Mouse (Mus musculus): ENCODE data around the gene Ppp3cb. TPM values are rescaled to one million over a fixed set of nuclear protein-coding genes. Genes with fewer than 3 reads are reported as not detected.
"Not testable (repeated sequence)": the region's sequence is repeated elsewhere in the genome, so short reads cannot be mapped to it uniquely, and the experiment has no call there.

Gene Ppp3cb
- polyA plus RNA-seq (2015; fragmentation: Nextera tagmentation; extraction: Ambion mirVana) = 105 and 107 TPM in 2 replicates

GRCm38 (mm10) chr14:20546415-20546814 lies at the start of gene Ppp3cb:
Gene Ppp3cb (minus strand): TSS chr14:20546573.
- peaks cover 14% of the 10 kb centered on the region for H3K4me1 ChIP-seq (ENCODE audit: control insufficient read depth, insufficient read depth, low read length)
- H3K36me3 ChIP-seq (ENCODE audit: control insufficient read depth, insufficient read depth, low read length) = peaks cover 12% of the 10 kb centered on the region
- peak within 1 kb of the TSS; percentile 69 for H3K4me3 ChIP-seq (ENCODE audit: low read depth, low read length)
- peak; percentile 96 for ATAC-seq
- H3K27me3 ChIP-seq (ENCODE audit: control insufficient read depth, insufficient read depth, low read depth, low read length) = no peaks in the 10 kb centered on the region
- WGBS = under 1% methylated on average over 26 of the region's 29 CpGs
- H3K4me2 ChIP-seq (ENCODE audit: low read length) = peak within 1 kb of the TSS; percentile 66
- peak within 1 kb of the TSS; percentile 96 for H3K9ac ChIP-seq (ENCODE audit: low read depth, low read length)
- H3K27ac ChIP-seq (ENCODE audit: low read length) = peak within 1 kb of the TSS; percentile 97
- no peaks in the 10 kb centered on the region for H3K9me3 ChIP-seq (replicated peaks; ENCODE audit: control insufficient read depth, low read length, poor library complexity, severe bottlenecking)

GRCm38 (mm10) chr14:20595781-20596180 lies 49.4 kb upstream of the Ppp3cb start:
- Histone ChIP-seq H3K4me2 (ENCODE audit: low read length) (no peak overlapping the region), H3K4me3 (ENCODE audit: low read depth, low read length) (no peak overlapping the region), H3K4me1 (ENCODE audit: control insufficient read depth, insufficient read depth, low read length) (no peaks in the 10 kb centered on the region), H3K27ac (ENCODE audit: low read length) (0 out of 2 replicates have a peak overlapping the region, but pooled peaks have one; percentile 18), H3K9me3 (replicated peaks; ENCODE audit: control insufficient read depth, low read length, poor library complexity, severe bottlenecking) (no peaks in the 10 kb centered on the region), H3K27me3 (ENCODE audit: control insufficient read depth, insufficient read depth, low read depth, low read length) (no peaks in the 10 kb centered on the region), H3K9ac (ENCODE audit: low read depth, low read length) (no peak overlapping the region), H3K36me3 (ENCODE audit: control insufficient read depth, insufficient read depth, low read length) (no peaks in the 10 kb centered on the region)
- WGBS = 19% methylated on average over 3 of the region's 3 CpGs
- ATAC-seq = no peak

- Histone ChIP-seq H3K36me3 (ENCODE audit: control insufficient read depth, insufficient read depth, low read length) (0 out of 2 replicates have a peak, but pooled peaks cover 4% of the 10 kb centered on the region), H3K27ac (ENCODE audit: low read length) (no peak overlapping the region), H3K4me1 (ENCODE audit: control insufficient read depth, insufficient read depth, low read length) (no peaks in the 10 kb centered on the region), H3K27me3 (ENCODE audit: control insufficient read depth, insufficient read depth, low read depth, low read length) (no peaks in the 10 kb centered on the region), H3K4me2 (ENCODE audit: low read length) (no peak overlapping the region), H3K9me3 (replicated peaks; ENCODE audit: control insufficient read depth, low read length, poor library complexity, severe bottlenecking) (no peaks in the 10 kb centered on the region), H3K9ac (ENCODE audit: low read depth, low read length) (no peak overlapping the region), H3K4me3 (ENCODE audit: low read depth, low read length) (no peak overlapping the region)
- WGBS = 89% methylated on average over 5 of the region's 5 CpGs
- ATAC-seq = no peak
Measured at GRCm38 (mm10) chr14:20587458-20587857, 41.1 kb upstream of the Ppp3cb start.

GRCm38 (mm10) chr14:20578822-20579407 lies 32.5 kb upstream of the Ppp3cb start:
- no peak overlapping the region for H3K4me2 ChIP-seq (ENCODE audit: low read length)
- H3K4me3 ChIP-seq (ENCODE audit: low read depth, low read length) = no peak overlapping the region
- H3K27ac ChIP-seq (ENCODE audit: low read length) = no peak overlapping the region
- no peaks in the 10 kb centered on the region for H3K4me1 ChIP-seq (ENCODE audit: control insufficient read depth, insufficient read depth, low read length)
- no peak overlapping the region for H3K9ac ChIP-seq (ENCODE audit: low read depth, low read length)
- no peaks in the 10 kb centered on the region for H3K9me3 ChIP-seq (replicated peaks; ENCODE audit: control insufficient read depth, low read length, poor library complexity, severe bottlenecking)
- peaks cover 5% of the 10 kb centered on the region for H3K36me3 ChIP-seq (ENCODE audit: control insufficient read depth, insufficient read depth, low read length)
- no peaks in the 10 kb centered on the region for H3K27me3 ChIP-seq (ENCODE audit: control insufficient read depth, insufficient read depth, low read depth, low read length)
- 68% methylated on average over 6 of the region's 6 CpGs for WGBS
- no peak for ATAC-seq

- H3K9ac ChIP-seq (ENCODE audit: low read depth, low read length) = no peak overlapping the region
- WGBS = 48% methylated on average over 7 of the region's 7 CpGs
Measured at GRCm38 (mm10) chr14:20576179-20576578, 29.8 kb upstream of the Ppp3cb start.

GRCm38 (mm10) chr14:20573196-20573595 lies 26.8 kb upstream of the Ppp3cb start:
- not testable (repeated sequence) for H3K9ac ChIP-seq (ENCODE audit: low read depth, low read length); H3K36me3 ChIP-seq (ENCODE audit: control insufficient read depth, insufficient read depth, low read length); H3K4me3 ChIP-seq (ENCODE audit: low read depth, low read length); H3K9me3 ChIP-seq (replicated peaks; ENCODE audit: control insufficient read depth, low read length, poor library complexity, severe bottlenecking); H3K4me2 ChIP-seq (ENCODE audit: low read length); H3K27ac ChIP-seq (ENCODE audit: low read length); ATAC-seq; H3K27me3 ChIP-seq (ENCODE audit: control insufficient read depth, insufficient read depth, low read depth, low read length); H3K4me1 ChIP-seq (ENCODE audit: control insufficient read depth, insufficient read depth, low read length)
- WGBS = 92% methylated on average over 3 of the region's 3 CpGs

More at GRCm38 (mm10) chr14:20576179-20576578, 29.8 kb upstream of the Ppp3cb start:
- Histone ChIP-seq H3K4me2 (ENCODE audit: low read length) (no peak overlapping the region), H3K27me3 (ENCODE audit: control insufficient read depth, insufficient read depth, low read depth, low read length) (no peaks in the 10 kb centered on the region), H3K9me3 (replicated peaks; ENCODE audit: control insufficient read depth, low read length, poor library complexity, severe bottlenecking) (no peaks in the 10 kb centered on the region), H3K36me3 (ENCODE audit: control insufficient read depth, insufficient read depth, low read length) (peaks cover 7% of the 10 kb centered on the region), H3K27ac (ENCODE audit: low read length) (no peak overlapping the region), H3K4me3 (ENCODE audit: low read depth, low read length) (no peak overlapping the region), H3K4me1 (ENCODE audit: control insufficient read depth, insufficient read depth, low read length) (no peaks in the 10 kb centered on the region)
- peak; percentile 58; the same call in 1 of the 2 replicates for ATAC-seq

GRCm38 (mm10) chr14:20565256-20566021 lies 19.1 kb upstream of the Ppp3cb start:
- H3K36me3 ChIP-seq (ENCODE audit: control insufficient read depth, insufficient read depth, low read length) = peaks cover 28% of the 10 kb centered on the region

GRCm38 (mm10) chr14:20564692-20565091 lies 18.3 kb upstream of the Ppp3cb start:
- no peak for ATAC-seq
- WGBS = 72% methylated on average over 12 of the region's 12 CpGs
- H3K36me3 ChIP-seq (ENCODE audit: control insufficient read depth, insufficient read depth, low read length) = peaks cover 30% of the 10 kb centered on the region

More at GRCm38 (mm10) chr14:20565256-20566021, 19.1 kb upstream of the Ppp3cb start:
- Histone ChIP-seq H3K27ac (ENCODE audit: low read length) (no peak overlapping the region), H3K9ac (ENCODE audit: low read depth, low read length) (no peak overlapping the region), H3K9me3 (replicated peaks; ENCODE audit: control insufficient read depth, low read length, poor library complexity, severe bottlenecking) (no peaks in the 10 kb centered on the region), H3K4me3 (ENCODE audit: low read depth, low read length) (no peak overlapping the region), H3K4me1 (ENCODE audit: control insufficient read depth, insufficient read depth, low read length) (no peaks in the 10 kb centered on the region), H3K27me3 (ENCODE audit: control insufficient read depth, insufficient read depth, low read depth, low read length) (no peaks in the 10 kb centered on the region), H3K4me2 (ENCODE audit: low read length) (no peak overlapping the region)
- no peak for ATAC-seq
- 78% methylated on average over 9 of the region's 9 CpGs for WGBS

GRCm38 (mm10) chr14:20561897-20562296 lies 15.5 kb upstream of the Ppp3cb start:
- no peaks in the 10 kb centered on the region for H3K9me3 ChIP-seq (replicated peaks; ENCODE audit: control insufficient read depth, low read length, poor library complexity, severe bottlenecking)
- no peak overlapping the region for H3K27ac ChIP-seq (ENCODE audit: low read length)
- no peaks in the 10 kb centered on the region for H3K27me3 ChIP-seq (ENCODE audit: control insufficient read depth, insufficient read depth, low read depth, low read length)
- H3K4me2 ChIP-seq (ENCODE audit: low read length) = no peak overlapping the region
- H3K36me3 ChIP-seq (ENCODE audit: control insufficient read depth, insufficient read depth, low read length) = peaks cover 34% of the 10 kb centered on the region
- H3K9ac ChIP-seq (ENCODE audit: low read depth, low read length) = no peak overlapping the region
- WGBS = 86% methylated on average over 5 of the region's 5 CpGs
- no peak overlapping the region for H3K4me3 ChIP-seq (ENCODE audit: low read depth, low read length)
- no peak for ATAC-seq
- H3K4me1 ChIP-seq (ENCODE audit: control insufficient read depth, insufficient read depth, low read length) = no peaks in the 10 kb centered on the region

More at GRCm38 (mm10) chr14:20564692-20565091, 18.3 kb upstream of the Ppp3cb start:
- H3K27me3 ChIP-seq (ENCODE audit: control insufficient read depth, insufficient read depth, low read depth, low read length) = no peaks in the 10 kb centered on the region
- H3K4me1 ChIP-seq (ENCODE audit: control insufficient read depth, insufficient read depth, low read length) = no peaks in the 10 kb centered on the region
- H3K9ac ChIP-seq (ENCODE audit: low read depth, low read length) = no peak overlapping the region
- H3K9me3 ChIP-seq (replicated peaks; ENCODE audit: control insufficient read depth, low read length, poor library complexity, severe bottlenecking) = no peaks in the 10 kb centered on the region
- no peak overlapping the region for H3K4me3 ChIP-seq (ENCODE audit: low read depth, low read length)
- no peak overlapping the region for H3K4me2 ChIP-seq (ENCODE audit: low read length)
- no peak overlapping the region for H3K27ac ChIP-seq (ENCODE audit: low read length)
